In the genomic region with DNA sequence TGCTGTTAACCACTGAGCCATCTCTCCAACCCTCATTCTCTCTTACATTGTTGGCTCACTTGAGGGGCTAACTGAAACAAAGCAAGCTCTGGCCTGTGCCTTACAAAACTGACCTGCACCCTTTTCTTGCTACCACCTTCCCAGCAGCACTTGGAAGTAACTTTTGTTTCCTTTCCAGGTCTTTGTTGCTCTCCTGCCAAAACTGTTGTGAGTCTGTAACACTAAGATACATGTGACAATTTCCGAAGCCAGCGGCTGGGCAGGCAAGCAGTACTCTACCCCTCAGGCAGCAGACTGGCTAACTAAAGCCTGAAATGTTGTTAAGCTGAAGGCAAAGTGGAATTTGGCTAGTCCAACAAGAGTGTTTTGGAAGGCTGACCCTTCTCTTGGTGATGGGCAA, we compare ENCODE assay signal across 19 mouse cellular contexts.
"Had no signal": no experiment of that assay in that cellular context is flagged by ENCODE, and none has a peak within 500 bp of the region (broad histone marks: within the 10 kb centered on the region; RNA-seq: fewer than 3 reads in every experiment).

No protein-coding gene starts in this region.

- ATAC-seq: liver, postnatal 0 days; lung, postnatal 0 days had no signal

- H3K9ac ChIP-seq: kidney, embryonic 15.5 days; limb, embryonic 12.5 days; limb, embryonic 15.5 days; liver, embryonic 14.5 days; liver, postnatal 0 days; lung, embryonic 14.5 days; neural tube, embryonic 13.5 days had no signal

- H3K36me3 ChIP-seq: kidney, embryonic 15.5 days; limb, embryonic 12.5 days; limb, embryonic 15.5 days; neural tube, embryonic 13.5 days had no signal

- H3K27me3 ChIP-seq: kidney, embryonic 15.5 days; limb, embryonic 12.5 days; limb, embryonic 15.5 days; neural tube, embryonic 13.5 days had no signal

- H3K27ac ChIP-seq: kidney, embryonic 15.5 days; limb, embryonic 12.5 days; limb, embryonic 15.5 days; liver, embryonic 14.5 days; macrophage; neural tube, embryonic 13.5 days had no signal

- H3K4me2 ChIP-seq: kidney, embryonic 15.5 days; limb, embryonic 12.5 days; limb, embryonic 15.5 days; liver, embryonic 11.5 days; lung, embryonic 14.5 days; neural tube, embryonic 13.5 days had no signal

- DNase-seq: kidney, adult 8-10 months; kidney, postnatal 14 days; kidney, postnatal 4 days; left cerebral cortex, postnatal 4 days; liver, postnatal 0 days; lung, embryonic 14.5 days; midbrain, embryonic 14.5 days; retina, postnatal 1 day; right cerebral cortex, postnatal 25 days; thymus, postnatal 25 days had no signal

- H3K4me3 ChIP-seq: kidney, embryonic 15.5 days; limb, embryonic 12.5 days; limb, embryonic 15.5 days; myocyte; neural tube, embryonic 13.5 days had no signal

- H3K9me3 ChIP-seq: kidney, embryonic 15.5 days; limb, embryonic 12.5 days; limb, embryonic 15.5 days; neural tube, embryonic 13.5 days had no signal
